Mouse (Mus musculus): Measurements from ENCODE around the gene Ciita. TPM values are rescaled to one million over a fixed set of nuclear protein-coding genes. Genes with fewer than 3 reads are reported as not detected.

Ciita gene
- total RNA-seq, 1 experiment = 0.22 TPM

DNA sequence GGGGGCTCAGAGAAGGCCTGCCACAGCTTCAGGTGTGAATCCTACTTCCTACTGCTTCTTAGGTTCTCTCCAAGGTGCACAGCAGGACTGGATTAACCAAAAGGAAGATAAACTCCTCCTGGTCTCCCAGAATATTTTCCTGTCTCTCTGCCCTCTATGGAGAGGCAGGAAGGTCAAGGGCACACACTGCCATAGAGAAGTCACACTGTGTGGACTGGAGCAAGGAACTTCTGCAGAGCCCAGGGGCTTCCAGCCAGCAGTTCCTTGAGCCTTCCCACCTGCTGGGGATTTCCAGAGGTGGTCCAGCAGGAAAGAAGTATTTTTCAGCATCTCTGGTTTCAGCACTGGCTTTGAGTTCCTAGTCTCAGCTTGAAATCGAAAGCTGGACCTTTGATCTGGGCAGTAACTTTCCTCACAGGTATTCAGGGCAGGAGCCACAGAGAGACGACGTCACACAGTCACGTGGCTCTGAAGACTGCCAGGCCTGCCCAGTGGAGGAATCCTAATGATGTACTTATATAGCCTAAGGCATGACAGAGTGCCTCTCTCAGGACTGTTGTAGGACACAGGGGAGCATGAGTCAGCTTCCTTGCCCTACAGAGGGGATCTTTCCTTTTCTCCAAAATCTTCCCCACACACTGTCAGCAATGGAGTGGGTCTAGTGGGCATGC is 14.7 kb upstream of the Ciita start:
- H3K27ac ChIP-seq (ENCODE audit: insufficient read depth, low read depth, low read length, poor library complexity, severe bottlenecking) = no peak overlapping the region
- H3K4me3 ChIP-seq (ENCODE audit: insufficient read depth in 1 of 2, low read depth in 1 of 2, low read length in 2 of 2, poor library complexity in 1 of 2, severe bottlenecking in 1 of 2) = no peak overlapping the region
- no peak overlapping the region for H3K9ac ChIP-seq (ENCODE audit: insufficient read depth, low read depth, low read length, poor library complexity, severe bottlenecking)
- TF ChIP-seq ZC3H11A (IDR thresholded peaks at IDR 0.05; ENCODE audit: borderline replicate concordance, low read depth, low read length) (no peak), ZNF384 (IDR thresholded peaks at IDR 0.05; ENCODE audit: low read depth, low read length) (no peak), MAFK (IDR thresholded peaks at IDR 0.05; ENCODE audit: insufficient read depth, low read depth, low read length) (no peak), CHD2 (IDR thresholded peaks at IDR 0.05; ENCODE audit: low read depth, low read length) (no peak), HCFC1 (IDR thresholded peaks at IDR 0.05; ENCODE audit: borderline replicate concordance, insufficient read depth, low read length) (no peak)
- no peak for DNase-seq (ENCODE audit: low read depth, low spot score)
- in situ Hi-C loops (cut with MboI; ENCODE audit: low sequenced_read_pairs in 2 of 2, unreplicated experiment in 2 of 2) = no loop called here
- H3K36me3 ChIP-seq (ENCODE audit: control insufficient read depth, insufficient read depth, low read length, poor library complexity, severe bottlenecking) = no peaks in the 10 kb centered on the region
- H3K9me3 ChIP-seq (ENCODE audit: control insufficient read depth, insufficient read depth, low read depth, low read length) = no peaks in the 10 kb centered on the region
- H3K4me1 ChIP-seq (ENCODE audit: control insufficient read depth in 2 of 2, insufficient read depth in 2 of 2, low read length in 2 of 2, poor library complexity in 1 of 2) = peaks cover 0 to 3% of the 10 kb centered on the region in 2 experiments; a peak in 1 of 4 replicates

DNA sequence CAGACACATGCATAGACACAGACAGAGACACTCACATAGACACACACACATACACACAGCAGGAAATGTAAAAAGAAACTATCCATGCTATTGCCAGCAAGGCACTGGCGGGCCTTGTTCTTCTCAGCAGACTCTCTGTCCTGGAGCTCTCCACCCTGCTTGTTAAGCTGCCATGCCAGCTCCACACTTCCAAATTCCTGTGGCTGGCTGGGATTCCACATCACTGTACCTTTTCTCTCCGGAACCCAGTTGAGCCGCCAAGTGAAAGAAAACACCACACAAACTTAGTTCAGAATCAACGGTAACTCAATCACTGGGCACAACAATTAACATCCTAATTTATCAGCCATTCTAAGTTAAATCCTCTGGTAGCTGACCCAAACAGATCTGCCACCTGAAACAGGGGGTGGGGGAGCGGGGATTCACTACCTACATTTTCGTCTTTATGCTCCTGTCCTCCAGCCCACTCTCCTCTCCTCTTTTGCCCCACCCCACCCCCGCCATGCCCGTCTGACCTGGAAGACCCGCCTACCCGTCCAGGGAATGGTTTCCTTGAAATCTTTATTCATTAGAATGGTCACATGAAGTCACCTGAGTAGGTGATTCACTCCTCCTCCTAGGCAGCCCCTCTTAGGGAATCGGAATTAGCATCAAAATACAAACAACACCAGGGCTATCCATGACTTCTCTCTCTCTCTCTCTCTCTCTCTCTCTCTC is 12.3 kb upstream of the Ciita start:
- no peaks in the 10 kb centered on the region for H3K36me3 ChIP-seq (ENCODE audit: control insufficient read depth, insufficient read depth, low read length, poor library complexity, severe bottlenecking)
- no peak overlapping the region for H3K9ac ChIP-seq (ENCODE audit: insufficient read depth, low read depth, low read length, poor library complexity, severe bottlenecking)
- peaks cover 0 to 5% of the 10 kb centered on the region in 2 experiments; a peak in 1 of 4 replicates for H3K4me1 ChIP-seq (ENCODE audit: control insufficient read depth in 2 of 2, insufficient read depth in 2 of 2, low read length in 2 of 2, poor library complexity in 1 of 2)
- H3K9me3 ChIP-seq (ENCODE audit: control insufficient read depth, insufficient read depth, low read depth, low read length) = no peaks in the 10 kb centered on the region
- peak; percentile 69 for DNase-seq (ENCODE audit: low read depth, low spot score)
- in situ Hi-C loops (cut with MboI; ENCODE audit: low sequenced_read_pairs in 2 of 2, unreplicated experiment in 2 of 2) = no loop called here
- TF ChIP-seq CHD2 (IDR thresholded peaks at IDR 0.05; ENCODE audit: low read depth, low read length) (no peak), ZC3H11A (IDR thresholded peaks at IDR 0.05; ENCODE audit: borderline replicate concordance, low read depth, low read length) (no peak), ZNF384 (IDR thresholded peaks at IDR 0.05; ENCODE audit: low read depth, low read length) (no peak), MAFK (IDR thresholded peaks at IDR 0.05; ENCODE audit: insufficient read depth, low read depth, low read length) (no peak), HCFC1 (IDR thresholded peaks at IDR 0.05; ENCODE audit: borderline replicate concordance, insufficient read depth, low read length) (no peak)
- H3K27ac ChIP-seq (ENCODE audit: insufficient read depth, low read depth, low read length, poor library complexity, severe bottlenecking) = peak overlapping the region; percentile 68
- H3K4me3 ChIP-seq (ENCODE audit: insufficient read depth in 1 of 2, low read depth in 1 of 2, low read length in 2 of 2, poor library complexity in 1 of 2, severe bottlenecking in 1 of 2) = no peak overlapping the region

DNA sequence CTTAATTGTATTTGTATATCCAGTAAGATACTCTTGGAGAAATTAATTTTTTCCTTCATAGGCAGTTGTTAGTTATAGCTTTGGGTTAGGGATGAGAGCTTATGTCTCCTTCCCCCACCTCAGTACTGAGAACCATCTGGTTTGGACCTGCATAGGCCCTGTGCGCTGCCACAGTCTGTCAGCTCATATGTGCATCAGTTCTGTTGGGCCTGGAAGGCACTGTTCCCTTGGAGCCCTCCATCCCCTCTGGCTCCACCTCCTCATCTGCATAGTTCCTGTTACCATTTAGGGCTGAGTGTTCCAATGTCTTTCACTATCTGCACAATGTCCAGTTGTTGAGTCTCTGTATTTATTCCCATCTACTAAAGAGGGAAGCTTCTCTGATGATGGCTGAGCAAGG is 11.7 kb upstream of the Ciita start:
- Histone ChIP-seq H3K9ac (ENCODE audit: insufficient read depth, low read depth, low read length, poor library complexity, severe bottlenecking) (no peak overlapping the region), H3K4me3 (ENCODE audit: insufficient read depth in 1 of 2, low read depth in 1 of 2, low read length in 2 of 2, poor library complexity in 1 of 2, severe bottlenecking in 1 of 2) (no peak overlapping the region), H3K36me3 (ENCODE audit: control insufficient read depth, insufficient read depth, low read length, poor library complexity, severe bottlenecking) (no peaks in the 10 kb centered on the region), H3K27ac (ENCODE audit: insufficient read depth, low read depth, low read length, poor library complexity, severe bottlenecking) (no peak overlapping the region), H3K9me3 (ENCODE audit: control insufficient read depth, insufficient read depth, low read depth, low read length) (no peaks in the 10 kb centered on the region), H3K4me1 (ENCODE audit: control insufficient read depth in 2 of 2, insufficient read depth in 2 of 2, low read length in 2 of 2, poor library complexity in 1 of 2) (peaks cover 0 to 5% of the 10 kb centered on the region in 2 experiments; a peak in 1 of 4 replicates)
- DNase-seq (ENCODE audit: low read depth, low spot score) = no peak
- in situ Hi-C loops (cut with MboI; ENCODE audit: low sequenced_read_pairs in 2 of 2, unreplicated experiment in 2 of 2) = no loop called here
- TF ChIP-seq CHD2 (IDR thresholded peaks at IDR 0.05; ENCODE audit: low read depth, low read length) = no peak
- no peak for TF ChIP-seq MAFK (IDR thresholded peaks at IDR 0.05; ENCODE audit: insufficient read depth, low read depth, low read length)
- TF ChIP-seq ZC3H11A (IDR thresholded peaks at IDR 0.05; ENCODE audit: borderline replicate concordance, low read depth, low read length) = no peak
- no peak for TF ChIP-seq ZNF384 (IDR thresholded peaks at IDR 0.05; ENCODE audit: low read depth, low read length)
- TF ChIP-seq HCFC1 (IDR thresholded peaks at IDR 0.05; ENCODE audit: borderline replicate concordance, insufficient read depth, low read length) = no peak

DNA sequence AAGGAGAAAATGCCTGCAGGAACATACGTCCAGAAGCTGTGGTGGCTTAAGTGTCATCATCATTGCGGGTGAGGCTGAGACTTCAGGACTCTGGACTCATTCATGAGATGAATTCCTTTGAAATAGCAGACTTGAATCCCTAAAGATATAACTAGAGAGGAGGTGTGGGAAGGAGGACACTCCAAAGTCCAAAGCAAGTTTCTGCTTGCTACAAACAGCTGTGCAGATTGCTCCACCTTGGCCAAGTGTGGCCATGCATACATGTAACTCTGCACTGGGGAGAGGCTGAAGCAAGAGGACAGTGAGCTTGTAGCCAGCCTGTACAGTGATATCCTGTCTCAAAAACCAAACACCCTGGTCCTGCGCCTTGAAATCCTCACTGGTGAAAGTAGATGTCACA is 7.9 kb upstream of the Ciita start:
- in situ Hi-C loops (cut with MboI; ENCODE audit: low sequenced_read_pairs in 2 of 2, unreplicated experiment in 2 of 2) = no loop called here
- no peak overlapping the region for H3K4me3 ChIP-seq (ENCODE audit: insufficient read depth in 1 of 2, low read depth in 1 of 2, low read length in 2 of 2, poor library complexity in 1 of 2, severe bottlenecking in 1 of 2)
- no peak overlapping the region for H3K27ac ChIP-seq (ENCODE audit: insufficient read depth, low read depth, low read length, poor library complexity, severe bottlenecking)
- DNase-seq (ENCODE audit: low read depth, low spot score) = no peak
- H3K9me3 ChIP-seq (ENCODE audit: control insufficient read depth, insufficient read depth, low read depth, low read length) = no peaks in the 10 kb centered on the region
- peaks cover 0 to 2% of the 10 kb centered on the region in 2 experiments; a peak in 1 of 4 replicates for H3K4me1 ChIP-seq (ENCODE audit: control insufficient read depth in 2 of 2, insufficient read depth in 2 of 2, low read length in 2 of 2, poor library complexity in 1 of 2)
- H3K9ac ChIP-seq (ENCODE audit: insufficient read depth, low read depth, low read length, poor library complexity, severe bottlenecking) = no peak overlapping the region
- no peak for TF ChIP-seq ZC3H11A (IDR thresholded peaks at IDR 0.05; ENCODE audit: borderline replicate concordance, low read depth, low read length)
- no peak for TF ChIP-seq ZNF384 (IDR thresholded peaks at IDR 0.05; ENCODE audit: low read depth, low read length)
- TF ChIP-seq CHD2 (IDR thresholded peaks at IDR 0.05; ENCODE audit: low read depth, low read length) = no peak
- TF ChIP-seq HCFC1 (IDR thresholded peaks at IDR 0.05; ENCODE audit: borderline replicate concordance, insufficient read depth, low read length) = no peak
- TF ChIP-seq MAFK (IDR thresholded peaks at IDR 0.05; ENCODE audit: insufficient read depth, low read depth, low read length) = no peak
- no peaks in the 10 kb centered on the region for H3K36me3 ChIP-seq (ENCODE audit: control insufficient read depth, insufficient read depth, low read length, poor library complexity, severe bottlenecking)
